Mouse (Mus musculus) brain, embryonic 14.5 days (tissue): ENCODE measurements around the gene Timeless.

Experiments
- CTCF ChIP-seq: fragments of 200-500 bp; IDR thresholded peaks from 2 replicates; pipeline ENCODE4 v1.5.1; 2012; ENCODE audit warnings: inconsistent platforms, mild to moderate bottlenecking, moderate library complexity, borderline replicate concordance; ENCODE audit not compliant: insufficient read depth, insufficient read length; ENCODE audit errors: extremely low read depth
- POLR2A ChIP-seq: fragments of 200-500 bp; IDR thresholded peaks from 2 replicates; pipeline ENCODE4 v1.6.1; 2012; ENCODE audit warnings: mild to moderate bottlenecking, inconsistent platforms, borderline replicate concordance; ENCODE audit not compliant: poor library complexity, insufficient read depth, insufficient read length, severe bottlenecking; ENCODE audit errors: extremely low read depth

GRCm38 (mm10) chr10:128268371-128268770, 36.5 kb downstream of the Timeless start, which contains the start of gene Apof:
- TF ChIP-seq CTCF (no peak), POLR2A (no peak)
